Mouse (Mus musculus) lung, adult 2 months (tissue): ENCODE data around the gene Ppargc1a.

Experiments used
- CTCF ChIP-seq: fragments of 200-500 bp; IDR thresholded peaks from 2 replicates; pipeline ENCODE4 v1.5.1; 2011; ENCODE audit warnings: mild to moderate bottlenecking, low read length, control low read depth; ENCODE audit not compliant: insufficient read depth
- POLR2A ChIP-seq: fragments of 200-500 bp; IDR thresholded peaks from 2 replicates; pipeline ENCODE4 v1.6.1; 2011; ENCODE audit warnings: low read depth, mild to moderate bottlenecking, control low read depth, low read length, borderline replicate concordance; ENCODE audit errors: extremely low read depth

DNA sequence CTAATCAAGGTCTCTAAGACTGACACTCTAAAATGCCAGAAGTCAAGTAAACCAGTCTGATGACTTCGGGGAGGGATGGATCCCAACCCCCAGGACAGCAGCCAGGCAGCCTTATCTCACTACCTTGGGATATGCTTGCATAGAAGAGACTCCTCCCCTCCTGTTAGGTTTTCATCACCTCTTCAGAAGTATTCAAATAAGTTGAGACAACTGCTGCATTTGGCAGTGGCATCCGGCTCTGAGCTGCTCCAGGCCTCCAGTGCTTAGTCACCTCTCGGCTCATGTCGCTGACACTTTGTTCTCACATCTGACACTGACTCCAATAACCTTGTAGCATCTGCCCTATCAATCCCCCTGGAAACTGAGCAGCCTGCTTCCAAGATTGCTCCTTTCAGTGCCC is 127.8 kb downstream of the Ppargc1a start:
- TF ChIP-seq CTCF (no peak), POLR2A (no peak)
